Mouse (Mus musculus) heart, embryonic 12.5 days (tissue): ENCODE data around the gene Ttc39d. TPM values are rescaled to one million over a fixed set of nuclear protein-coding genes. Genes with fewer than 3 reads are reported as not detected.
A peak's percentile ranks its signal among the peaks of the same experiment; 100 is the strongest.

Source experiments
- ATAC-seq: fragments of 200-750 bp; cut with Nextera tagmentation; 2 replicates; pipeline ENCODE4 v1.8.0; 2017; ENCODE audit warnings: moderate TSS enrichment, moderate library complexity; ENCODE audit not compliant: insufficient number of reproducible peaks, low FRiP score
- H3K27ac ChIP-seq: fragments of 300-500 bp; sonication (generic); 2 replicates; pipeline ENCODE4 v1.5.1; 2016; ENCODE audit warnings: mild to moderate bottlenecking, moderate library complexity; ENCODE audit not compliant: poor library complexity, severe bottlenecking
- H3K27me3 ChIP-seq: fragments of 300-500 bp; sonication (generic); replicated peaks from 2 replicates; pipeline ENCODE4 v1.6.1; 2016; ENCODE audit warnings: mild to moderate bottlenecking, moderate library complexity
- H3K36me3 ChIP-seq: fragments of 300-500 bp; sonication (generic); 2 replicates; pipeline ENCODE4 v1.6.1; 2016; ENCODE audit warnings: mild to moderate bottlenecking, moderate library complexity
- H3K4me1 ChIP-seq: fragments of 300-500 bp; sonication (generic); replicated peaks from 2 replicates; pipeline ENCODE4 v1.6.1; 2016; ENCODE audit warnings: mild to moderate bottlenecking
- H3K4me2 ChIP-seq: fragments of 300-500 bp; sonication (generic); 2 replicates; pipeline ENCODE4 v1.6.1; 2016; ENCODE audit warnings: mild to moderate bottlenecking, moderate library complexity
- H3K4me3 ChIP-seq: fragments of 300-500 bp; sonication (generic); 2 replicates; pipeline ENCODE4 v1.5.1; 2016; ENCODE audit warnings: mild to moderate bottlenecking
- H3K9ac ChIP-seq: fragments of 300-500 bp; sonication (generic); 2 replicates; pipeline ENCODE4 v1.6.1; 2016; ENCODE audit warnings: mild to moderate bottlenecking, moderate library complexity
- H3K9me3 ChIP-seq: fragments of 300-500 bp; sonication (generic); replicated peaks from 2 replicates; pipeline ENCODE4 v1.6.1; 2016; ENCODE audit warnings: mild to moderate bottlenecking, moderate library complexity
- WGBS: fragments of 180-500 bp; shearing (Covaris S2); methylation state at CpG from one replicate; pipeline ENCODE4 v1.1.7; 2016; 5-methylcytosine and 5-hydroxymethylcytosine counted together
- polyA plus RNA-seq: library from polyadenylated mRNA; unstranded; fragments of >200 nt; fragmentation: Nextera tagmentation; extraction: Ambion mirVana; gene quantifications from 2 replicates; pipeline ENCODE4 v1.2.1, GENCODE M21; 2016

The Ttc39d gene
- polyA plus RNA-seq, 1 experiment from 2014 or later = 0.06 TPM

DNA sequence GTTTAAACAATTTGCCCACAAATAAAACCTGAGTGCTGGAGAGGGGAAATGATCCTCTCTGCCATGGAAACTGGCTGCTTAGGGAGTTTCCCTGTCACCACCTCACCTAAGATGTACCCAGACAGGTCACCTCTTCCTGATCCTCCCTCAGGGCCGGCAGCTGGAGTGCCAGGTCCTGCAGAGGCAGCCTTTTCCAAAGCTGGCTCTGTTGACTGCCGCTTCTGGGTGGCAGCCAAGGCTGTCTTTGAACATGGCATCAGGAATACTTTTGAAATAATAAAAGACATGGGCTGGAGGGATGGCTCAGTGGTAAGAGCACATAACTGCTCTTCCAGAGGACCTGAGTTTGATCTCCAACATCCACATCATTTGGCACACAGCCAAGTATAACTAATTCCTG is 22.1 kb downstream of the Ttc39d start:
- Histone ChIP-seq H3K9ac (no peak overlapping the region), H3K4me2 (no peak overlapping the region), H3K9me3 (no peaks in the 10 kb centered on the region), H3K36me3 (peaks cover 20% of the 10 kb centered on the region; the same call in 1 of the 2 replicates), H3K27ac (no peak overlapping the region), H3K4me1 (0 out of 2 replicates have a peak, but pooled peaks cover 4% of the 10 kb centered on the region), H3K4me3 (no peak overlapping the region), H3K27me3 (no peaks in the 10 kb centered on the region)
- no peak for ATAC-seq
- WGBS = 88% methylated on average over 2 of the region's 2 CpGs

- Histone ChIP-seq H3K9me3 (no peaks in the 10 kb centered on the region), H3K4me3 (no peak overlapping the region), H3K9ac (no peak overlapping the region), H3K27ac (no peak overlapping the region), H3K27me3 (no peaks in the 10 kb centered on the region), H3K4me2 (no peak overlapping the region), H3K4me1 (no peaks in the 10 kb centered on the region), H3K36me3 (peaks cover 21% of the 10 kb centered on the region)
- WGBS = 90% methylated on average over 5 of the region's 5 CpGs
- ATAC-seq = no peak
Measured at GRCm38 (mm10) chr17:80233844-80234243, 26.6 kb downstream of the Ttc39d start.

DNA sequence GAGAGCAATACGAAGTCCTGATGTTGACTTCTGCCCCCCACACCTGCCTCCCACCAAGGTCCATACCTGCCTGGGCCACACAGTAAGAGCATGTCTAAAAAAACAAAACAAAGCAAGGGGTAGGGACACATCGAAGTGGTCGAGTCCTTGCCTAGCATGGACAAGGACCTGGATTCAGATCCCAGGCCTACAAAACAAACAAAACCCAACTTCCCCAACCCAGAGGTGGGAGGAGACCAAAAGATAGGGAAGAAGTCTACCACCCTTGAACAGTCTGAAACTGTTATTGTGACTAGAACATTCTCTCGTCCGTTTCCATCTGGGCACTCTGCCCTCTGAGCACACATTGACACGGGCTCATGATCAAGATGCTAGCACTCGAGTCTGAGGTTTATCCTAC is 27.1 kb downstream of the Ttc39d start:
- no peak for ATAC-seq
- Histone ChIP-seq H3K27ac (no peak overlapping the region), H3K4me1 (no peaks in the 10 kb centered on the region), H3K27me3 (no peaks in the 10 kb centered on the region), H3K36me3 (peaks cover 20% of the 10 kb centered on the region), H3K9me3 (no peaks in the 10 kb centered on the region), H3K4me2 (no peak overlapping the region), H3K9ac (no peak overlapping the region), H3K4me3 (no peak overlapping the region)
- 81% methylated on average over 7 of the region's 7 CpGs for WGBS

DNA sequence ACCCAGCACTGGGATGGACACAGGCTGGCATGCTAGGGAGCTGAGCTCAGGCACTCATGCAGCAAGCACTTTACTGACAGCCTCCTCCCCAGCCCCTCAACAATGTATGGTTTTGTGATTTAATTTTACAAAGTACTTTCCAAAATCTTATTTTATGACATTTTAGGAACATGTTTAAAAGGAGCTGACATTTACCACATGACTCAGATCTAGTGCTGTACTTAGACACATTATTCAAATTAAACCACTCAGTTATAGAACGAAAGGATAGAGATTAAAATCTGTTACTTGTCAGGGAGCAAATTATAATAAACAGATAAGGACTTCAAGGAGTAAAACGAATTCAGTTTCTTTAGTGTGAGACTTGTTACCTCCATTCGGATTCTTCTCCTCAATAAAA is 28.2 kb downstream of the Ttc39d start:
- Histone ChIP-seq H3K27ac (no peak overlapping the region), H3K4me3 (no peak overlapping the region), H3K36me3 (peaks cover 30% of the 10 kb centered on the region), H3K9ac (no peak overlapping the region), H3K4me2 (no peak overlapping the region), H3K27me3 (no peaks in the 10 kb centered on the region), H3K4me1 (no peaks in the 10 kb centered on the region), H3K9me3 (no peaks in the 10 kb centered on the region)
- WGBS = 82% methylated on average over 3 of the region's 3 CpGs
- no peak for ATAC-seq

- Histone ChIP-seq H3K36me3 (peaks cover 41% of the 10 kb centered on the region), H3K4me2 (no peak overlapping the region), H3K4me1 (no peaks in the 10 kb centered on the region), H3K9me3 (no peaks in the 10 kb centered on the region), H3K27me3 (no peaks in the 10 kb centered on the region), H3K27ac (no peak overlapping the region), H3K4me3 (no peak overlapping the region), H3K9ac (no peak overlapping the region)
- WGBS = 89% methylated on average over 3 of the region's 3 CpGs
- no peak for ATAC-seq
Measured at GRCm38 (mm10) chr17:80236805-80237204, 29.5 kb downstream of the Ttc39d start.

- Histone ChIP-seq H3K4me3 (no peak overlapping the region), H3K27me3 (no peaks in the 10 kb centered on the region), H3K9me3 (no peaks in the 10 kb centered on the region), H3K4me2 (no peak overlapping the region), H3K4me1 (no peaks in the 10 kb centered on the region), H3K36me3 (peaks cover 47% of the 10 kb centered on the region), H3K27ac (no peak overlapping the region), H3K9ac (no peak overlapping the region)
- WGBS = 83% methylated on average over 5 of the region's 5 CpGs
- ATAC-seq = no peak
Measured at GRCm38 (mm10) chr17:80237475-80237874, 30.2 kb downstream of the Ttc39d start.

- no peak overlapping the region for H3K4me2 ChIP-seq
Measured at GRCm38 (mm10) chr17:80241594-80241993, 34.3 kb downstream of the Ttc39d start.

GRCm38 (mm10) chr17:80243116-80243515 is 35.9 kb downstream of the Ttc39d start:
- Histone ChIP-seq H3K9ac (no peak overlapping the region), H3K36me3 (peaks cover 91% of the 10 kb centered on the region), H3K4me1 (no peaks in the 10 kb centered on the region), H3K27ac (no peak overlapping the region), H3K4me3 (no peak overlapping the region), H3K9me3 (no peaks in the 10 kb centered on the region), H3K4me2 (no peak overlapping the region), H3K27me3 (no peaks in the 10 kb centered on the region)
- no peak for ATAC-seq
- WGBS = 65% methylated on average over 13 of the region's 13 CpGs

More at GRCm38 (mm10) chr17:80241594-80241993, 34.3 kb downstream of the Ttc39d start:
- Histone ChIP-seq H3K9ac (no peak overlapping the region), H3K27ac (no peak overlapping the region), H3K4me1 (no peaks in the 10 kb centered on the region), H3K4me3 (no peak overlapping the region), H3K27me3 (no peaks in the 10 kb centered on the region), H3K36me3 (peaks cover 84% of the 10 kb centered on the region), H3K9me3 (no peaks in the 10 kb centered on the region)
- ATAC-seq = no peak
- WGBS = 90% methylated on average over 9 of the region's 9 CpGs

GRCm38 (mm10) chr17:80252757-80253525 is 45.7 kb downstream of the Ttc39d start:
- H3K4me2 ChIP-seq = no peak overlapping the region
- H3K4me1 ChIP-seq = peaks cover 27% of the 10 kb centered on the region
- H3K27me3 ChIP-seq = no peaks in the 10 kb centered on the region
- H3K36me3 ChIP-seq = peaks cover 79% of the 10 kb centered on the region
- peak; percentile 63 for ATAC-seq
- 59% methylated on average over 13 of the region's 13 CpGs for WGBS
- 0 out of 2 replicates have a peak, but pooled peaks cover 9% of the 10 kb centered on the region for H3K9me3 ChIP-seq
- H3K27ac ChIP-seq = peak overlapping the region; percentile 88
- no peak overlapping the region for H3K9ac ChIP-seq
- no peak overlapping the region for H3K4me3 ChIP-seq

DNA sequence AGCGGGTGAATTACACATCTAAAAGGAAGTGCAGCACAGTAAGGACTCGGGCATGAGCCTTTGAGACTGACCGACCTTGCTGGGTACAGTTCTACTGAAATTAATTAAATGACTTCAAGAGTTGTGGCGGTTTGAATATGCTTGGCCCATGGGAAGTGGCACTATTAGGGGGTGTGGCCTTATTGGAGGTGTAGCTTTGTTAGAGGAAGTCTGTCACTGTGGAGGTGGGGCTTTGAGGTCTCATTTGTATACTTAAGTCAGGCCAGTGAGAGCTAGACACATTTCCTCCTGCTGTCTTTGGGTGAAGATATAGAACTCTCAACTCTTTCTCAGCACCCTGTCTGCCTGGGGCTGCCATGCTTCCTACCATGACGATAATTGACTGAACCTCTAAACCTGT is 47.2 kb downstream of the Ttc39d start:
- peaks cover 27% of the 10 kb centered on the region for H3K4me1 ChIP-seq
- H3K4me2 ChIP-seq = 0 out of 2 replicates have a peak overlapping the region, but pooled peaks have one; percentile 59
- 0 out of 2 replicates have a peak, but pooled peaks cover 9% of the 10 kb centered on the region for H3K9me3 ChIP-seq
- 94% methylated on average over 5 of the region's 5 CpGs for WGBS
- ATAC-seq = no peak
- H3K27ac ChIP-seq = peak overlapping the region; percentile 85
- H3K4me3 ChIP-seq = no peak overlapping the region
- H3K36me3 ChIP-seq = peaks cover 78% of the 10 kb centered on the region
- H3K9ac ChIP-seq = 0 out of 2 replicates have a peak overlapping the region, but pooled peaks have one; percentile 11
- no peaks in the 10 kb centered on the region for H3K27me3 ChIP-seq

GRCm38 (mm10) chr17:80255208-80255607 is 47.9 kb downstream of the Ttc39d start:
- WGBS = 9% methylated on average over 13 of the region's 13 CpGs
- H3K4me1 ChIP-seq = peaks cover 27% of the 10 kb centered on the region
- H3K27ac ChIP-seq = peak overlapping the region; percentile 85
- 0 out of 2 replicates have a peak, but pooled peaks cover 9% of the 10 kb centered on the region for H3K9me3 ChIP-seq
- H3K4me2 ChIP-seq = peak overlapping the region; percentile 59
- H3K27me3 ChIP-seq = no peaks in the 10 kb centered on the region
- H3K9ac ChIP-seq = peak overlapping the region; percentile 23; the same call in 1 of the 2 replicates
- peak; percentile 88 for ATAC-seq
- H3K36me3 ChIP-seq = peaks cover 78% of the 10 kb centered on the region
- no peak overlapping the region for H3K4me3 ChIP-seq
